Mouse (Mus musculus): Measurements from ENCODE around the gene Gfer. TPM values are rescaled to one million over a fixed set of nuclear protein-coding genes. Genes with fewer than 3 reads are reported as not detected.
"Not testable (repeated sequence)": the region's sequence is repeated elsewhere in the genome, so short reads cannot be mapped to it uniquely, and the experiment has no call there.

Gfer gene
- polyA plus RNA-seq, 1 experiment from 2014 or later, result 42.2 TPM

GRCm38 (mm10) chr17:24719494-24720222, 23.7 kb upstream of the Gfer start:
- peak overlapping the region; percentile 81 for H3K27ac ChIP-seq (ENCODE audit: low read depth, low read length)
- TF ChIP-seq CTCF (IDR thresholded peaks at IDR 0.05; ENCODE audit: low read depth), result peak; percentile 8; the same call in 1 of the 2 replicates
- peak overlapping the region; percentile 85 for H3K9ac ChIP-seq (ENCODE audit: low read depth, low read length)
- H3K9me3 ChIP-seq (ENCODE audit: control insufficient read depth), result no peaks in the 10 kb centered on the region
- peak overlapping the region; percentile 67 for H3K4me2 ChIP-seq (replicated peaks; ENCODE audit: low read depth)
- peaks cover 15% of the 10 kb centered on the region for H3K36me3 ChIP-seq (ENCODE audit: control insufficient read depth, insufficient read depth)
- peak overlapping the region; percentile 82 for H3K4me3 ChIP-seq (ENCODE audit: low read depth, low read length)
- peak; percentile 96 for ATAC-seq
- WGBS, result under 1% methylated on average over 61 of the region's 61 CpGs
- 0 out of 2 replicates have a peak, but pooled peaks cover 3% of the 10 kb centered on the region for H3K4me1 ChIP-seq (replicated peaks; ENCODE audit: control insufficient read depth, insufficient read depth, low read length)
- H3K27me3 ChIP-seq (replicated peaks; ENCODE audit: control insufficient read depth, insufficient read depth, low read length), result no peaks in the 10 kb centered on the region

GRCm38 (mm10) chr17:24718938-24719337, 23.0 kb upstream of the Gfer start:
- Histone ChIP-seq H3K9ac (ENCODE audit: low read depth, low read length) (peak overlapping the region; percentile 85), H3K36me3 (ENCODE audit: control insufficient read depth, insufficient read depth) (peaks cover 15% of the 10 kb centered on the region), H3K4me2 (replicated peaks; ENCODE audit: low read depth) (peak overlapping the region; percentile 67), H3K4me3 (ENCODE audit: low read depth, low read length) (peak overlapping the region; percentile 82)
- not testable (repeated sequence) for H3K27me3 ChIP-seq (replicated peaks; ENCODE audit: control insufficient read depth, insufficient read depth, low read length); H3K4me1 ChIP-seq (replicated peaks; ENCODE audit: control insufficient read depth, insufficient read depth, low read length); H3K27ac ChIP-seq (ENCODE audit: low read depth, low read length); ATAC-seq; H3K9me3 ChIP-seq (ENCODE audit: control insufficient read depth)
- 49% methylated on average over 5 of the region's 5 CpGs for WGBS
- TF ChIP-seq CTCF (IDR thresholded peaks at IDR 0.05; ENCODE audit: low read depth), result peak; percentile 49

- 80% methylated on average over 4 of the region's 4 CpGs for WGBS
- H3K4me2 ChIP-seq (replicated peaks; ENCODE audit: low read depth), result peak within 1 kb of the TSS; percentile 67
- no peaks in the 10 kb centered on the region for H3K27me3 ChIP-seq (replicated peaks; ENCODE audit: control insufficient read depth, insufficient read depth, low read length)
- peaks cover 15% of the 10 kb centered on the region for H3K36me3 ChIP-seq (ENCODE audit: control insufficient read depth, insufficient read depth)
- peak within 1 kb of the TSS; percentile 82 for H3K4me3 ChIP-seq (ENCODE audit: low read depth, low read length)
- H3K9ac ChIP-seq (ENCODE audit: low read depth, low read length), result no peak within 1 kb of the TSS
- H3K27ac ChIP-seq (ENCODE audit: low read depth, low read length), result no peak within 1 kb of the TSS
- no peak for TF ChIP-seq CTCF (IDR thresholded peaks at IDR 0.05; ENCODE audit: low read depth)
- H3K9me3 ChIP-seq (ENCODE audit: control insufficient read depth), result no peaks in the 10 kb centered on the region
- no peak for ATAC-seq
- no peaks in the 10 kb centered on the region for H3K4me1 ChIP-seq (replicated peaks; ENCODE audit: control insufficient read depth, insufficient read depth, low read length)
Measured at GRCm38 (mm10) chr17:24717943-24718342, 22.0 kb upstream of the Gfer start, which contains the start of the genes Rnf151 and Rps2. Rnf151 (minus strand) TSS chr17:24718063. Rps2 (plus strand) TSS chr17:24718116.

GRCm38 (mm10) chr17:24716166-24716682, 20.3 kb upstream of the Gfer start:
- no peak overlapping the region for H3K4me2 ChIP-seq (replicated peaks; ENCODE audit: low read depth)
- no peak overlapping the region for H3K4me3 ChIP-seq (ENCODE audit: low read depth, low read length)
- no peak for TF ChIP-seq CTCF (IDR thresholded peaks at IDR 0.05; ENCODE audit: low read depth)
- ATAC-seq, result no peak
- H3K9ac ChIP-seq (ENCODE audit: low read depth, low read length), result no peak overlapping the region
- H3K9me3 ChIP-seq (ENCODE audit: control insufficient read depth), result no peaks in the 10 kb centered on the region
- no peaks in the 10 kb centered on the region for H3K27me3 ChIP-seq (replicated peaks; ENCODE audit: control insufficient read depth, insufficient read depth, low read length)
- H3K27ac ChIP-seq (ENCODE audit: low read depth, low read length), result no peak overlapping the region
- whole genome bisulfite sequencing, result 92% methylated on average over 15 of the region's 15 CpGs
- peaks cover 5% of the 10 kb centered on the region; the same call in 1 of the 2 replicates for H3K36me3 ChIP-seq (ENCODE audit: control insufficient read depth, insufficient read depth)
- no peaks in the 10 kb centered on the region for H3K4me1 ChIP-seq (replicated peaks; ENCODE audit: control insufficient read depth, insufficient read depth, low read length)

GRCm38 (mm10) chr17:24715556-24715955, 19.6 kb upstream of the Gfer start:
- H3K4me3 ChIP-seq (ENCODE audit: low read depth, low read length), result no peak overlapping the region
- no peak for ATAC-seq
- H3K36me3 ChIP-seq (ENCODE audit: control insufficient read depth, insufficient read depth), result peaks cover 4% of the 10 kb centered on the region; the same call in 1 of the 2 replicates
- no peak overlapping the region for H3K4me2 ChIP-seq (replicated peaks; ENCODE audit: low read depth)
- no peak overlapping the region for H3K9ac ChIP-seq (ENCODE audit: low read depth, low read length)
- H3K4me1 ChIP-seq (replicated peaks; ENCODE audit: control insufficient read depth, insufficient read depth, low read length), result no peaks in the 10 kb centered on the region
- H3K9me3 ChIP-seq (ENCODE audit: control insufficient read depth), result no peaks in the 10 kb centered on the region
- H3K27me3 ChIP-seq (replicated peaks; ENCODE audit: control insufficient read depth, insufficient read depth, low read length), result no peaks in the 10 kb centered on the region
- WGBS, result 66% methylated on average over 6 of the region's 6 CpGs
- no peak overlapping the region for H3K27ac ChIP-seq (ENCODE audit: low read depth, low read length)
- no peak for TF ChIP-seq CTCF (IDR thresholded peaks at IDR 0.05; ENCODE audit: low read depth)

GRCm38 (mm10) chr17:24708646-24709045, 12.7 kb upstream of the Gfer start:
- H3K27me3 ChIP-seq (replicated peaks; ENCODE audit: control insufficient read depth, insufficient read depth, low read length), result no peaks in the 10 kb centered on the region
- no peak for ATAC-seq
- H3K9ac ChIP-seq (ENCODE audit: low read depth, low read length), result no peak overlapping the region
- no peak overlapping the region for H3K4me3 ChIP-seq (ENCODE audit: low read depth, low read length)
- no peak overlapping the region for H3K27ac ChIP-seq (ENCODE audit: low read depth, low read length)
- H3K4me2 ChIP-seq (replicated peaks; ENCODE audit: low read depth), result no peak overlapping the region
- no peaks in the 10 kb centered on the region for H3K4me1 ChIP-seq (replicated peaks; ENCODE audit: control insufficient read depth, insufficient read depth, low read length)
- no peaks in the 10 kb centered on the region for H3K9me3 ChIP-seq (ENCODE audit: control insufficient read depth)
- peak; percentile 69 for TF ChIP-seq CTCF (IDR thresholded peaks at IDR 0.05; ENCODE audit: low read depth)
- WGBS, result 30% methylated on average over 2 of the region's 2 CpGs
- H3K36me3 ChIP-seq (ENCODE audit: control insufficient read depth, insufficient read depth), result peaks cover 17% of the 10 kb centered on the region; the same call in 1 of the 2 replicates
